8 mouse cellular contexts compared by ENCODE assay signal in the genomic region with DNA sequence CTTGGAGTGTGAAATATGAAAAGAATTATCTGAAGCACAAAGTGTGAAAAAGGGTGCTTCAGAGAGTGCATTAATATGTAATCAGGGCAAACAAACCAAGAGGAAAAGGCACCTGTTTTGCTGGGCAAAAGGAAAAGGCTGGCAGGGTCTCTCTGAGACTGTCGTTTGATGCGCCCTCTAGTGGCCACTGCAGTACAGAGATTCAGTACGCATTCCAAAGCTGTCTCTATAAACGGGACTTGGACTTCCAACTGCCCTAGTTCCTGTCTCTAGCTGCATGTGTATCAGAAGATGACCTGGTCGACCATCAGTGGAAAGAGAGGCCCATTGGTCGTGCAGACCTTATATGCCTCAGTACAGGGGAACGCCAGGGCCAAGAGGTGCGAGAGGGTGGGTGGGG. TPM values are rescaled to one million over a fixed set of nuclear protein-coding genes. Genes with fewer than 3 reads are reported as not detected.
DNase-seq lines count a peak whose midpoint lies in the region; ATAC-seq and TF ChIP-seq lines count a peak whose summit lies in the region.
"Had no signal": no experiment of that assay in that cellular context is flagged by ENCODE, and none has a peak within 500 bp of the region (broad histone marks: within the 10 kb centered on the region; RNA-seq: fewer than 3 reads in every experiment).

No protein-coding gene starts in this region.

- no peaks in the 10 kb centered on the region for H3K4me1 ChIP-seq in cerebellum, adult 2 months (ENCODE audit: control insufficient read depth, insufficient read depth, low read length)
- H3K4me1 ChIP-seq in forebrain, postnatal 0 days (ENCODE audit: insufficient read depth), result no peaks in the 10 kb centered on the region
- H3K4me1 ChIP-seq in midbrain, embryonic 14.5 days (ENCODE audit: control insufficient read depth, insufficient read depth, low read length), result no peaks in the 10 kb centered on the region
- H3K4me1 ChIP-seq in small intestine, adult 2 months (ENCODE audit: control insufficient read depth, insufficient read depth, insufficient read length, low read length), result no peaks in the 10 kb centered on the region
- H3K4me1 ChIP-seq: limb, embryonic 13.5 days had no signal

- H3K27ac ChIP-seq in cerebellum, adult 2 months (ENCODE audit: insufficient read depth, low read length), result no peak overlapping the region
- H3K27ac ChIP-seq in forebrain, postnatal 0 days (ENCODE audit: low read depth, low read length), result no peak overlapping the region
- H3K27ac ChIP-seq in midbrain, embryonic 14.5 days (replicated peaks; ENCODE audit: low read depth, low read length), result no peak overlapping the region
- no peak overlapping the region for H3K27ac ChIP-seq in small intestine, adult 2 months (ENCODE audit: insufficient read depth, low read depth, low read length)
- H3K27ac ChIP-seq: limb, embryonic 13.5 days had no signal

- DNase-seq in Patski (ENCODE audit: low read depth, low spot score), result no peak
- peak; percentile 29 to 46 for DNase-seq in cerebellum, adult 2 months
- DNase-seq in forebrain, postnatal 0 days, result peak; percentile 84
- DNase-seq in left cerebral cortex, postnatal 10 days (ENCODE audit: extremely low spot score in 1 of 2, low spot score in 2 of 2), result peak; percentile 61 to 76
- DNase-seq in midbrain, embryonic 14.5 days, result peak; percentile 92

- H3K9ac ChIP-seq in forebrain, postnatal 0 days, result no peak overlapping the region
- no peak overlapping the region for H3K9ac ChIP-seq in midbrain, embryonic 14.5 days (replicated peaks; ENCODE audit: low read length)
- H3K9ac ChIP-seq: limb, embryonic 13.5 days had no signal

- no peaks in the 10 kb centered on the region for H3K36me3 ChIP-seq in forebrain, postnatal 0 days (ENCODE audit: insufficient read depth)
- no peaks in the 10 kb centered on the region for H3K36me3 ChIP-seq in midbrain, embryonic 14.5 days (ENCODE audit: control insufficient read depth, insufficient read depth, low read length)
- no peaks in the 10 kb centered on the region for H3K36me3 ChIP-seq in small intestine, adult 2 months (ENCODE audit: control insufficient read depth, insufficient read depth, low read length)
- H3K36me3 ChIP-seq: limb, embryonic 13.5 days had no signal

- 23% methylated on average over 8 of the region's 8 CpGs for WGBS in cerebellum, adult 2 months
- WGBS in forebrain, postnatal 0 days, result 25% methylated on average over 8 of the region's 8 CpGs
- WGBS in midbrain, embryonic 14.5 days, result 24% methylated on average over 8 of the region's 8 CpGs
- WGBS in small intestine, adult 2 months, result 24% methylated on average over 8 of the region's 8 CpGs

- TF ChIP-seq CTCF in Patski (IDR thresholded peaks at IDR 0.05), result peak; percentile 84
- peak; percentile 60 for TF ChIP-seq CTCF in cerebellum, adult 2 months (IDR thresholded peaks at IDR 0.05; ENCODE audit: borderline replicate concordance, insufficient read depth, low read depth, low read length)
- TF ChIP-seq CTCF in forebrain, postnatal 0 days (IDR thresholded peaks at IDR 0.05; ENCODE audit: low read depth), result peak; percentile 90
- TF ChIP-seq CTCF in small intestine, adult 2 months (IDR thresholded peaks at IDR 0.05; ENCODE audit: extremely low read depth, insufficient read length, insufficient replicate concordance, low read depth, low read length), result peak; percentile 76; the same call in 1 of the 2 replicates

- no peaks in the 10 kb centered on the region for H3K27me3 ChIP-seq in Patski
- H3K27me3 ChIP-seq in cerebellum, adult 2 months (ENCODE audit: control insufficient read depth, insufficient read depth, low read length), result no peaks in the 10 kb centered on the region
- H3K27me3 ChIP-seq in forebrain, postnatal 0 days (ENCODE audit: insufficient read depth, low read length), result no peaks in the 10 kb centered on the region
- H3K27me3 ChIP-seq in midbrain, embryonic 14.5 days (ENCODE audit: control insufficient read depth, insufficient read depth, low read length), result no peaks in the 10 kb centered on the region
- H3K27me3 ChIP-seq in small intestine, adult 2 months (ENCODE audit: control insufficient read depth, insufficient read depth, low read length), result no peaks in the 10 kb centered on the region

- POLR2A ChIA-PET in Patski (lab: Charles Lee), result no interaction called here

- no peaks in the 10 kb centered on the region for H3K9me3 ChIP-seq in forebrain, postnatal 0 days (ENCODE audit: low read length)
- H3K9me3 ChIP-seq in midbrain, embryonic 14.5 days (ENCODE audit: control insufficient read depth, low read length), result no peaks in the 10 kb centered on the region
- H3K9me3 ChIP-seq: limb, embryonic 13.5 days had no signal

- in situ Hi-C loops in Patski (cut with MboI; ENCODE audit: low pct_unique_long_range_greater_than_20kb), result loop anchor here (10.0 to 25.0 kb wide), 2 partner anchors 180 to 448 kb away; no protein-coding TSS in a partner anchor

- no peak for TF ChIP-seq POLR2A in cerebellum, adult 2 months (IDR thresholded peaks at IDR 0.05; ENCODE audit: borderline replicate concordance, insufficient read depth, low read length)
- no peak for TF ChIP-seq POLR2A in small intestine, adult 2 months (IDR thresholded peaks at IDR 0.05; ENCODE audit: low read depth, low read length)

- intact Hi-C loops in left cerebral cortex, postnatal 10 days (cut with DNase I), result loop anchor here (2.0 to 10.0 kb wide), 2 partner anchors 182 to 440 kb away; no protein-coding TSS in a partner anchor

- H3K4me3 ChIP-seq in cerebellum, adult 2 months (replicated peaks; ENCODE audit: insufficient read depth, low read depth, low read length), result no peak overlapping the region
- H3K4me3 ChIP-seq in forebrain, postnatal 0 days (ENCODE audit: low read depth, low read length), result no peak overlapping the region
- H3K4me3 ChIP-seq in midbrain, embryonic 14.5 days (replicated peaks; ENCODE audit: low read depth, low read length), result no peak overlapping the region
- H3K4me3 ChIP-seq in small intestine, adult 2 months (ENCODE audit: low read depth, low read length), result no peak overlapping the region
- H3K4me3 ChIP-seq: limb, embryonic 13.5 days had no signal

- CTCF ChIA-PET in Patski (lab: Charles Lee), result interaction anchor here (0.6 to 1.6 kb wide), 4 partner anchors 18 to 183 kb away, joined by 3 to 6 read pairs (median 3); no protein-coding TSS in a partner anchor

- no peak overlapping the region for H3K4me2 ChIP-seq in forebrain, postnatal 0 days (ENCODE audit: low read depth)
- no peak overlapping the region for H3K4me2 ChIP-seq in midbrain, embryonic 14.5 days (ENCODE audit: low read length)
- H3K4me2 ChIP-seq: limb, embryonic 13.5 days had no signal

- peak; percentile 86 for ATAC-seq in Patski
- peak; percentile 74; the same call in 1 of the 2 replicates for ATAC-seq in forebrain, postnatal 0 days
- peak; percentile 85 for ATAC-seq in inflammation-experienced regulatory T-cells, adult 6 months
- peak; percentile 71 for ATAC-seq in midbrain, embryonic 14.5 days (ENCODE audit: low FRiP score, low TSS enrichment)

RNA-seq across cellular contexts. Expression of gene D16Ertd472e, which starts 58.7 kb away (rescaled TPM):
- 0.72 TPM for polyA plus RNA-seq in Patski (2021)
- polyA plus RNA-seq in cerebellum, adult 2 months (2012; rRNA removed), result 5.6 and 7.0 TPM in 2 replicates
- total RNA-seq in forebrain, postnatal 0 days (2014; rRNA removed), result 5.1 and 9.1 TPM in 2 replicates
- polyA plus RNA-seq in forebrain, postnatal 0 days (2015; fragmentation: Nextera tagmentation; extraction: Ambion mirVana), result 6.9 and 7.8 TPM in 2 replicates
- 10 to 100 TPM; 39.6 to 60.2 (median 48.6) TPM for polyA plus RNA-seq in inflammation-experienced regulatory T-cells, adult 6 months (2017; shearing (Covaris generic))
- 1 to 10 TPM; 6.4 to 7.3 TPM for total RNA-seq in left cerebral cortex, postnatal 10 days (2021)
- 6.2 and 8.1 TPM in 2 replicates for polyA plus RNA-seq in midbrain, embryonic 14.5 days (2014; fragmentation: Nextera tagmentation; extraction: Ambion mirVana)
- 1.1 and 2.3 TPM in 2 replicates for polyA plus RNA-seq in small intestine, adult 2 months (2012; rRNA removed)
